Mouse (Mus musculus) gonadal fat pad, adult 2 months (tissue): Measurements from ENCODE around the gene Vti1a. TPM values are rescaled to one million over a fixed set of nuclear protein-coding genes. Genes with fewer than 3 reads are reported as not detected.
A peak's percentile ranks its signal among the peaks of the same experiment; 100 is the strongest.

ENCODE experiments used
- DNase-seq: peaks from one replicate; pipeline ENCODE4 v3.0.0-alpha.2; 2012; ENCODE audit warnings: low read depth
- polyA plus RNA-seq: library from polyadenylated mRNA; depleted of rRNA; stranded (reverse); fragments of >200 nt; gene quantifications from 2 replicates; pipeline ENCODE4 v1.2.3, GENCODE M21; 2012

Gene Vti1a
- polyA plus RNA-seq, 1 experiment: 14.6 TPM

- no peak for DNase-seq
Measured at GRCm38 (mm10) chr19:55380764-55381163, 64.7 kb downstream of the Vti1a start.

GRCm38 (mm10) chr19:55381343-55381742 lies 65.2 kb downstream of the Vti1a start:
- no peak for DNase-seq

GRCm38 (mm10) chr19:55382745-55383144 lies 66.7 kb downstream of the Vti1a start:
- DNase-seq: no peak

GRCm38 (mm10) chr19:55384634-55385033 lies 68.5 kb downstream of the Vti1a start:
- DNase-seq: no peak

- DNase-seq: no peak
Measured at GRCm38 (mm10) chr19:55389019-55389418, 72.9 kb downstream of the Vti1a start.

GRCm38 (mm10) chr19:55390323-55390722 lies 74.2 kb downstream of the Vti1a start:
- DNase-seq: no peak

- no peak for DNase-seq
Measured at GRCm38 (mm10) chr19:55401638-55402037, 85.5 kb downstream of the Vti1a start.

- DNase-seq: no peak
Measured at GRCm38 (mm10) chr19:55408486-55408885, 92.4 kb downstream of the Vti1a start.

- no peak for DNase-seq
Measured at GRCm38 (mm10) chr19:55411415-55411814, 95.3 kb downstream of the Vti1a start.

- DNase-seq: no peak
Measured at GRCm38 (mm10) chr19:55411894-55412293, 95.8 kb downstream of the Vti1a start.

GRCm38 (mm10) chr19:55414050-55414449 lies 98.0 kb downstream of the Vti1a start:
- no peak for DNase-seq

- peak; percentile 60 for DNase-seq
Measured at GRCm38 (mm10) chr19:55418756-55419155, 102.7 kb downstream of the Vti1a start.

GRCm38 (mm10) chr19:55419961-55420360 lies 103.9 kb downstream of the Vti1a start:
- DNase-seq: no peak

GRCm38 (mm10) chr19:55421816-55422215 lies 105.7 kb downstream of the Vti1a start:
- peak; percentile 60 for DNase-seq

- no peak for DNase-seq
Measured at GRCm38 (mm10) chr19:55422311-55423064, 106.4 kb downstream of the Vti1a start.

- no peak for DNase-seq
Measured at GRCm38 (mm10) chr19:55423065-55423716, 107.1 kb downstream of the Vti1a start.

GRCm38 (mm10) chr19:55423952-55424351 lies 107.9 kb downstream of the Vti1a start:
- peak; percentile 45 for DNase-seq

- DNase-seq: no peak
Measured at GRCm38 (mm10) chr19:55424507-55424906, 108.4 kb downstream of the Vti1a start.

GRCm38 (mm10) chr19:55440306-55440705 lies 124.2 kb downstream of the Vti1a start:
- no peak for DNase-seq

- no peak for DNase-seq
Measured at GRCm38 (mm10) chr19:55443618-55444017, 127.5 kb downstream of the Vti1a start.

- no peak for DNase-seq
Measured at GRCm38 (mm10) chr19:55449084-55449483, 133.0 kb downstream of the Vti1a start.

GRCm38 (mm10) chr19:55449506-55449905 lies 133.4 kb downstream of the Vti1a start:
- no peak for DNase-seq
